Mouse (Mus musculus): ENCODE measurements around the gene Jpt1. TPM values are rescaled to one million over a fixed set of nuclear protein-coding genes. Genes with fewer than 3 reads are reported as not detected.
"Not testable (repeated sequence)": the region's sequence is repeated elsewhere in the genome, so short reads cannot be mapped to it uniquely, and the experiment has no call there.

The Jpt1 gene
- polyA plus RNA-seq, 1 experiment from 2014 or later = 263 TPM

DNA sequence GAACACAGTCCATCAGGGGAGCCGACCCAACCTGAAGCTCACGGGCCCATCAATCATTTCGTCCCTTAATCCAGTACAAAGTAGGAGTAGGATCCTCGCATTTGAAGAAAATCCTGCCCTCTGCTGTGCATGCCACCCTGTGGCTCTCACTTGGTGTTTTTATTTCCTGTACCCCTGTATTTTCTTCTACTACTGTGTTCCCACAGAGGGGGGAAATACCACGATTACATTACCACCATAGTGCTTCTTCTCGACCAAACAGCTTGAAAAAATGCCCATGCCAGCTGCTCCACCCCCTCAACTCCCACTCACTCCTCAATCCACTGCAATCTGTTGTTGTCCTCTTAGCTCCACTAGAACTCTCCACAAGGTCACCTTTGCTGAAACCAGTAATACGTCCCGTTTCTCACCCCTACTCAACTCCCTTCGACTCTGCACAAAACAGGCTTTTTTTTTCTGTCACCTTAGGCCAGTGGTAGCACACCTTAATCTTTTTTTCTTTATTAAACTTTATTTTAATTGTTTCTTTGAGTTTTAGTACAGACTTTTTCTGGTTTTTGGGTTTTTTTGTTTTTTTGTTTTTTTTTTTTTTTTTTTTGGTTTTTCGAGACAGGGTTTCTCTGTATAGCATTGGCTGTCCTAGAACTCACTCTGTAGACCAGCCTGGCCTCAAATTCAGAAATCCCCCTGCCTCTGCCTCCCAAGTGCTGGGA lies 22.8 kb upstream of the Jpt1 start:
- ATAC-seq = no peak
- peaks cover 17% of the 10 kb centered on the region for H3K36me3 ChIP-seq (ENCODE audit: control insufficient read depth, insufficient read depth)
- H3K4me2 ChIP-seq (replicated peaks; ENCODE audit: low read depth) = peak overlapping the region; percentile 87
- H3K4me3 ChIP-seq (ENCODE audit: low read depth, low read length) = peak overlapping the region; percentile 90
- H3K9me3 ChIP-seq (ENCODE audit: control insufficient read depth) = no peaks in the 10 kb centered on the region
- 0 out of 2 replicates have a peak overlapping the region, but pooled peaks have one; percentile 95 for H3K9ac ChIP-seq (ENCODE audit: low read depth, low read length)
- H3K27ac ChIP-seq (ENCODE audit: low read depth, low read length) = peak overlapping the region; percentile 99
- 89% methylated on average over 10 of the region's 10 CpGs for WGBS
- no peaks in the 10 kb centered on the region for H3K27me3 ChIP-seq (replicated peaks; ENCODE audit: control insufficient read depth, insufficient read depth, low read length)
- no peak for TF ChIP-seq CTCF (IDR thresholded peaks at IDR 0.05; ENCODE audit: low read depth)
- no peaks in the 10 kb centered on the region for H3K4me1 ChIP-seq (replicated peaks; ENCODE audit: control insufficient read depth, insufficient read depth, low read length)

DNA sequence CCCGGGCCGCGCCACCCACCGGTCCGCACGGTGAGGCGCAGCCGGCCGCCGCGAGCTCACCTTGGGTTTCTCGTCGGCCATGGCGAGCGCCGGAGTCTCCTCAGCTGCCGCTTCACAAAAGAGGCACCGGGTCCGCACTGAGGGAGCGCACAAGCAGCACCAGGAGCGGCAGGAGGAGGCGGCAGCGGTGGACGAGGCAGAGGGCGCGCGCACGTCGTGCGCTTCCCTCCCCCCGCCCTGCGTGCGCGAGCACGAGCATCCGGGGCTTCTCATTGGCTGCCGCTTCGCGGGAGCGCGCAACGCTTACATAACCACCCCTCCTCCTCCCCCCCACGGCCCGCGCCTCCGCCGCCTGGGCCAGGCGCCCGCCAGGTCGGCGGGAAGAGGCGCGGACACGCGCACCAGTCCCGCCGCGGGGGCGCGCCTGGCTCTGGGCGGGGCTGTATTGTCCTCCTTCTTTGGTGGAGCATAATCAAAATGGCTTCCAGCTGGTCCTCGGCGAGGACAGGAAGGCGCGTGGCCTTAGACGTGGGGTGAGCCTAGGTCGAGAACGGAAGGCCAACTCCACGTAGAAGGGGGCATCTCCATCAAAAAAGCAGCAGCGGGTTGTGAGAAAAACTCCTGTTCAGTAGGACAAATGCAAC lies 22.0 kb upstream of the Jpt1 start, which contains the start of gene Sumo2:
Gene Sumo2, minus strand, starts transcription at position 239 of the 644 bp plus-strand sequence.
- Histone ChIP-seq H3K4me3 (ENCODE audit: low read depth, low read length) (peak within 1 kb of the TSS; percentile 90), H3K27me3 (replicated peaks; ENCODE audit: control insufficient read depth, insufficient read depth, low read length) (no peaks in the 10 kb centered on the region), H3K4me2 (replicated peaks; ENCODE audit: low read depth) (peak within 1 kb of the TSS; percentile 87), H3K9ac (ENCODE audit: low read depth, low read length) (peak within 1 kb of the TSS; percentile 95), H3K9me3 (ENCODE audit: control insufficient read depth) (no peaks in the 10 kb centered on the region), H3K4me1 (replicated peaks; ENCODE audit: control insufficient read depth, insufficient read depth, low read length) (no peaks in the 10 kb centered on the region), H3K27ac (ENCODE audit: low read depth, low read length) (peak within 1 kb of the TSS; percentile 99), H3K36me3 (ENCODE audit: control insufficient read depth, insufficient read depth) (peaks cover 25% of the 10 kb centered on the region)
- WGBS = under 1% methylated on average over 45 of the region's 70 CpGs
- TF ChIP-seq CTCF (IDR thresholded peaks at IDR 0.05; ENCODE audit: low read depth) = no peak
- ATAC-seq = peak; percentile 95

DNA sequence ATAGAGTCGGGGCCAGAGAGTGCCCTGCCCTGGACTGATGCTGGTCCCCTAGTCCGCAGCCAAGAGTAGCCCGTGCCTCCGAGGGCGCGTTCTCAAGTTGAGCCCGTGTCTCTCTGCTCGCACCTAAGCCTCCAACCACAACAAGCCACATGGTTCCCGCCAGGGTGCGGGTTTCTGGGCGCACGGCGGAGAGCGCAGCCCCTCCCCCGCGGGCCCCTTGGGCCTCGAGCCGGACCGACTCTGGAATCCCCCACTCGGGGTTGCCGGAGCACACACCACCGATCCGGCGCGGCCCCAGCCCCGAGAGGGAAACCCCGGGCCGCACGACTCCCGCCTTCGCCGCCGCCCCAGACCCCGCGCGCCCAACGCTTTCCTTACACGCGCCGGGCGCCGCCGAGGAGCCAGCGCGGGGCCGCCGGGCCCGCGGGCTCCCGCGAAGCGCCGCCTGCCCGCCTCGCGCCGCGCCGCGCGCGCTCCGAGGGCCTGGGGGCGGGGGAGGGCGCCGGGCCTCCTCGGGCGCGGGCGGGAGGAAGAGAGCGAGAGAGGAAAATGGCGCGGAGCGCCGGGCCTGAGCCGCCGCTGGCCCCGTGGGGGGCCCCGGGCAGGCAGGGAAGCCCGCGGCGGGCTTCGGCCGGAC lies 21.3 kb upstream of the Jpt1 start:
- H3K4me2 ChIP-seq (replicated peaks; ENCODE audit: low read depth) = peak overlapping the region; percentile 87
- TF ChIP-seq CTCF (IDR thresholded peaks at IDR 0.05; ENCODE audit: low read depth) = no peak
- H3K9me3 ChIP-seq (ENCODE audit: control insufficient read depth) = no peaks in the 10 kb centered on the region
- H3K4me3 ChIP-seq (ENCODE audit: low read depth, low read length) = peak overlapping the region; percentile 90
- H3K9ac ChIP-seq (ENCODE audit: low read depth, low read length) = peak overlapping the region; percentile 95
- H3K27ac ChIP-seq (ENCODE audit: low read depth, low read length) = peak overlapping the region; percentile 99
- ATAC-seq = peak; percentile 71
- no peaks in the 10 kb centered on the region for H3K27me3 ChIP-seq (replicated peaks; ENCODE audit: control insufficient read depth, insufficient read depth, low read length)
- WGBS = under 1% methylated on average over 78 of the region's 84 CpGs
- H3K36me3 ChIP-seq (ENCODE audit: control insufficient read depth, insufficient read depth) = peaks cover 27% of the 10 kb centered on the region
- H3K4me1 ChIP-seq (replicated peaks; ENCODE audit: control insufficient read depth, insufficient read depth, low read length) = no peaks in the 10 kb centered on the region

DNA sequence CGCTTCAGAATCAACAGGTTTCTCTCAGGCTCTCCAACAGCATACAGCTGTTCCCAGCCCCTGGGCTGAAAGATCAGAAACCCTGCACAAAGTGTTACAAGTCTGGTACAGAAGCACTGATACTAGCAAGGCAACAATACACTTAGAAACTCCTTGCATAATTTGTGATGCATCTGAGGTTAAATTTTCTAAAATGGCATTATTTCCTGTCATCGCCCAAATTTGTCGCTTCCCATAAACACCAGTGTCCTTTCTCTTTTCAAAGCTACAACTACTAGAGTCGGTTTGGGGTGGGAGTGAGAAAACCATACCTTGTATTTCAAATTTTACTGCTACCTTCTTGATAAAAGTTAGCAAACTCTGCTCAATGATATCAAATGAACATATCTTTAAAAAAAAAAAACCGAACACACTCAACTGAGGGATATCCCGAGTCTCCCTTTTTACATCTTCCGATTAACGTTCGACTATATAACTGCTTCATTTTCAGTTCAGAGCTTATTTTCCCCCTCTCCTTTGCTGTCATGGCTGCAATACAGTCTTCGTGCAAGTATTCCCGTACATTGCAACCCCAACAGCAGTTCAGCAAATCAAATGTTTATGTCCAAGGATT lies 20.7 kb upstream of the Jpt1 start:
- no peaks in the 10 kb centered on the region for H3K27me3 ChIP-seq (replicated peaks; ENCODE audit: control insufficient read depth, insufficient read depth, low read length)
- no peak for TF ChIP-seq CTCF (IDR thresholded peaks at IDR 0.05; ENCODE audit: low read depth)
- ATAC-seq = no peak
- H3K4me2 ChIP-seq (replicated peaks; ENCODE audit: low read depth) = peak overlapping the region; percentile 87
- H3K9ac ChIP-seq (ENCODE audit: low read depth, low read length) = peak overlapping the region; percentile 95
- 3% methylated on average over 11 of the region's 11 CpGs for WGBS
- peak overlapping the region; percentile 99 for H3K27ac ChIP-seq (ENCODE audit: low read depth, low read length)
- no peaks in the 10 kb centered on the region for H3K4me1 ChIP-seq (replicated peaks; ENCODE audit: control insufficient read depth, insufficient read depth, low read length)
- peak overlapping the region; percentile 90 for H3K4me3 ChIP-seq (ENCODE audit: low read depth, low read length)
- H3K36me3 ChIP-seq (ENCODE audit: control insufficient read depth, insufficient read depth) = peaks cover 31% of the 10 kb centered on the region
- H3K9me3 ChIP-seq (ENCODE audit: control insufficient read depth) = no peaks in the 10 kb centered on the region

DNA sequence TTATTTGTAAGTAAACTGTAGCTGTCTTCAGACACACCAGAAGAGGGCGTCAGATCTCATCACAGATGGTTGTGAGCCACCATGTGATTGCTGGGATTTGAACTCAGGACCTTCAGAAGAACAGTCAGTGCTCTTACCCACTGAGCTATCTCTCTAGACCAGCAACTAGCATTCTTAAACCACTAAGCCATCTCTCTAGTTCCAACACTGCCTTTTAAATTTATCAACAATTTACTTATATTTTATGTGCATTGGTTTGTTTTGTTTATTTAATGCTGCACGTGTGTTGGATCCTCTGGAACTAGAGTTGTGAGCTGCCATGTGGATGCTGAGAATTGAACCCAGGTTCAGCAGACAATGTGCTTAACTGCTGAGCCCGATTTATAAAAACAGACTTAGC lies 12.3 kb upstream of the Jpt1 start:
- not testable (repeated sequence) for H3K9me3 ChIP-seq (ENCODE audit: control insufficient read depth); H3K4me3 ChIP-seq (ENCODE audit: low read depth, low read length); H3K4me1 ChIP-seq (replicated peaks; ENCODE audit: control insufficient read depth, insufficient read depth, low read length); H3K9ac ChIP-seq (ENCODE audit: low read depth, low read length); H3K27me3 ChIP-seq (replicated peaks; ENCODE audit: control insufficient read depth, insufficient read depth, low read length); H3K4me2 ChIP-seq (replicated peaks; ENCODE audit: low read depth); ATAC-seq; H3K27ac ChIP-seq (ENCODE audit: low read depth, low read length)
- H3K36me3 ChIP-seq (ENCODE audit: control insufficient read depth, insufficient read depth) = peaks cover 61% of the 10 kb centered on the region
- WGBS = 74% methylated on average over 3 of the region's 3 CpGs

DNA sequence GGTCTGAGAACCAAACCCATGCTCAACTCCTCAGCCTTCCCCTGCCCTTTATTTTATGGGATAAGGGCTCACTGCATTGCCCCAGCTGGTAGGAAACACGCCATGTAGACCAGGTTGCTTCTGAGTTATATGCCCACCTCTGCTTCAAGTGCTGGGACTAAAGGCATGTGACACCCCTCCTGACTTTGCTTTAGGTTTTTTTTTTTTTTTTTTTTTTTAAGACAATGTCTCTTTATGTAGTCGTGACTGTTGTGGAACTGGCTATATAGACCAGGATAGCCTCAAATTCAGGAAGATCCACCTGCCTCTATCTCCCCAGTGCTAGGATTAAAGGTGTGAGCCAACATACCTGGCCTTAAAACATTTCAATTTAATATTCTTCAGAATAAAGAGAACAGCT lies 8.5 kb upstream of the Jpt1 start:
- no peak for ATAC-seq
- Histone ChIP-seq H3K27me3 (replicated peaks; ENCODE audit: control insufficient read depth, insufficient read depth, low read length) (no peaks in the 10 kb centered on the region), H3K27ac (ENCODE audit: low read depth, low read length) (no peak overlapping the region), H3K4me2 (replicated peaks; ENCODE audit: low read depth) (no peak overlapping the region), H3K9ac (ENCODE audit: low read depth, low read length) (no peak overlapping the region), H3K4me3 (ENCODE audit: low read depth, low read length) (no peak overlapping the region), H3K36me3 (ENCODE audit: control insufficient read depth, insufficient read depth) (peaks cover 40% of the 10 kb centered on the region), H3K4me1 (replicated peaks; ENCODE audit: control insufficient read depth, insufficient read depth, low read length) (no peaks in the 10 kb centered on the region), H3K9me3 (ENCODE audit: control insufficient read depth) (no peaks in the 10 kb centered on the region)
- 77% methylated on average over 2 of the region's 2 CpGs for WGBS
- no peak for TF ChIP-seq CTCF (IDR thresholded peaks at IDR 0.05; ENCODE audit: low read depth)
